Mouse (Mus musculus) megakaryocyte, embryonic 14.5 days (primary cell): ENCODE results near the gene Man1c1.

Source experiments
- FLI1 ChIP-seq: IDR thresholded peaks from 2 replicates; pipeline ENCODE4 v1.6.1; 2012; ENCODE audit warnings: low read length, inconsistent platforms, mixed read lengths
- GATA1 ChIP-seq: IDR thresholded peaks from 3 replicates; pipeline ENCODE4 v1.6.1; 2012; ENCODE audit warnings: mixed read lengths, low read length, inconsistent platforms, borderline replicate concordance

GRCm38 (mm10) chr4:134558570-134559113 is 145.4 kb downstream of the Man1c1 start:
- TF ChIP-seq FLI1 (no peak), GATA1 (no peak)
